Mouse (Mus musculus) spleen, adult 10 weeks (tissue): Measurements from ENCODE around the gene Sowahb. TPM values are rescaled to one million over a fixed set of nuclear protein-coding genes. Genes with fewer than 3 reads are reported as not detected.

Source experiments
- polyA plus RNA-seq: library from polyadenylated mRNA; stranded (reverse); fragments of 350-450 nt; fragmentation: Illumina TruSeq; extraction: RNeasy Lipid Tissue Mini Kit (QIAGEN cat#74804); gene quantifications from one replicate; pipeline ENCODE4 v1.2.3, GENCODE M21; 2015; ENCODE audit warnings: low replicate concordance; ENCODE audit not compliant: insufficient read depth

The Sowahb gene
- polyA plus RNA-seq, result not detected

DNA sequence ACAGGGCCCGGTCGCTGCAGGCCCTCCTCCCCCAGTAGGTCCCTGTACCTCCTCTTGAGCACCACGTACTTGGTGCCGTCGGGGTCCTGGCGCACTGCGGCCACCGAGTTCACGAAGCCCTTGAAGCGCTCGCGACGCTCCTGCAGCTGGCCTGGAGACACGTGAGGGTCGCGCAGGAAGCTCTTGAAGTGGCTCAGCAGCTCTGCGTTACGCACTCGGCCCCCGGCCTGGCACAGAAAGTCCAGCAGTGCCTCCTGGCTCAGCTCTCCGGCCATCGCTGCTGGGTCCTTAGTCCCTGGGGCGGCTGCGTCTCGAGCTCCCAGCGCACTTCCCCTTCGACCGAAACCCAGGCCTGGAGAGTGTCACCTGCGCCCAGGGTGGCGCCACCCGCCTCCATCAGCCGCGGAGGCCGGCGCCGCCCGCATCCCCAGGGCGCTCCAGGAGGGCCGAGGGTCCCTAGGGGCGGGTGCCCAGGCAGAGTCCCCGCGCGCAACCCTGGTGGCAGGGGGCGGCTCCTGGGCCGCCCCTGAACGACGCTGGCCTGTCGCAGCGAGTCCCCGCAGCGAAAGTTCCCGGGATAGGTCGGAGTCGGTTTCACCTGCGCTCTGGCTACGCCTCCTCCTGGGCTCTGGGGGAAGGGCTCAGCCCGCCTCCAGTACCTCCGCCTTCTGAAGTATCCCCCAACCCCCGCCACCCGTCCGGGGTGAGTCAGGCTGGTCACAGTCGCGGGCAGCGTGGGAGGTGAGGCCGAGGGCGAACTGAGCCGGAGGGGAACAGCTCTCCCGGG, at the start of gene Sowahb:
TSS of gene Sowahb (minus strand) at position 439 of the 787 bp plus-strand sequence.

DNA sequence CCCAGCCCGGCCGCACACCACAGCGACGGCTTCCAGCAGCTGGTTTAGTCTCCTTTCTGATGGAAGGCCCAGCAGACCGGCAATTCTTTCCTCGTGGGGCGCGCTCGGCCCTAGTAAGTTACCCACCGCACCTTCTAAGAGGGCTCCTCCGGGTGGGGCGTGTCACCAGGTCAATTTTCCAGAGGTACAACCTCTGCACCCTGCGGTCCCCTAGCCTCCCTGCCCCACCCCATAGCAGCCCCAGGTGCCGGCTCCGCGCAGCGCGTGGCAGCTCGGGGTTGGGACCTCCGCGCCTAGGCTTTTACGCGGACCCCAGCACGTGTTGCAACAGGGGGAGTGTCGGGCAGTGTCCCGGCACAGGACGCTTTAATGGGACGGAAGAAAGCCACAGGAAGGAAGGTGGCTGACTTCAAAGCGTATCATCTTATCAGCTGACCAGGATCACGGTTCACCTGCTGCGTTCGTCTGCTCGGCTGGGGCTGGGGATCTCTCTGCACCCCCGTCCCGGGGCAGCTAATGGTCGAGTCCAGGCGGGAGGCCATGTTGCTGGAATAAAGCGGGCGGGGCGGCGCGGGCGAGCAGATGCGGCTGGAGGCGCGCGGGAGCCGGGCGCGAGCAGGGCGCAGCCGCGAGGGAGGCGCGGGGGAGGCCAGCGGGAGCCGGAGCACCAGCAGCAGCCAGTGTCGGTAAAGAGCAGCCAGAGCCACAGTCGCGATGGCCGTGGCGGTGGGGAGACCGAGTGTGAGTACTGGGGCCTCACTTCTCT, 48.2 kb upstream of the Sowahb start, which contains the start of gene Sept11:
TSS of gene Sept11 (plus strand) at position 581 of the 766 bp plus-strand sequence.

Other genes with a start within 250 kb of the Sowahb start
- 60.2 TPM for gene Sept11, start 48.4 kb upstream of the Sowahb start, polyA plus RNA-seq
- gene Ccni, start 161.5 kb upstream of the Sowahb start, polyA plus RNA-seq, result 220 TPM
- gene 2010109A12Rik, start 161.5 kb upstream of the Sowahb start, polyA plus RNA-seq, result 2.8 TPM
- 72.7 TPM for gene Ccng2, start 222.2 kb upstream of the Sowahb start, polyA plus RNA-seq